Mouse (Mus musculus) right cerebral cortex, adult 2 months (tissue): ENCODE results near the gene Ppm1l.

Experiments
- DNase-seq, 2 experiments: peaks; one replicate each; pipeline ENCODE4 v3.0.0; 2021 to 2022; ENCODE audit warnings: low spot score in 2 of 2

Gene Ppm1l

GRCm38 (mm10) chr3:69316391-69317195 lies at the start of gene Ppm1l:
Ppm1l (plus strand) TSS chr3:69316861.
- DNase-seq = peak; percentile 89 to 91

GRCm38 (mm10) chr3:69271812-69272211 lies 44.8 kb upstream of the Ppm1l start:
- no peak for DNase-seq

GRCm38 (mm10) chr3:69274018-69274663 lies 42.5 kb upstream of the Ppm1l start:
- DNase-seq = peak in 1 of 2 experiments; percentile 10

GRCm38 (mm10) chr3:69274664-69275312 lies 41.9 kb upstream of the Ppm1l start:
- DNase-seq = peak; percentile 53 to 65

GRCm38 (mm10) chr3:69278648-69279047 lies 38.0 kb upstream of the Ppm1l start:
- no peak for DNase-seq

GRCm38 (mm10) chr3:69282406-69282805 lies 34.3 kb upstream of the Ppm1l start:
- DNase-seq = peak; percentile 26 to 29

GRCm38 (mm10) chr3:69283085-69283847 lies 33.4 kb upstream of the Ppm1l start:
- no peak for DNase-seq

GRCm38 (mm10) chr3:69289833-69290232 lies 26.8 kb upstream of the Ppm1l start:
- DNase-seq = peak; percentile 55 to 74

- DNase-seq = peak; percentile 31 to 52
Measured at GRCm38 (mm10) chr3:69290294-69290693, 26.4 kb upstream of the Ppm1l start.

- DNase-seq = no peak
Measured at GRCm38 (mm10) chr3:69290844-69291243, 25.8 kb upstream of the Ppm1l start.

- no peak for DNase-seq
Measured at GRCm38 (mm10) chr3:69292628-69293027, 24.0 kb upstream of the Ppm1l start.

- no peak for DNase-seq
Measured at GRCm38 (mm10) chr3:69296270-69296669, 20.4 kb upstream of the Ppm1l start.

- DNase-seq = no peak
Measured at GRCm38 (mm10) chr3:69300121-69300520, 16.5 kb upstream of the Ppm1l start.

- DNase-seq = no peak
Measured at GRCm38 (mm10) chr3:69315810-69316390, 761 bp upstream of the Ppm1l start.

GRCm38 (mm10) chr3:69317251-69318125 lies 827 bp downstream of the Ppm1l start:
- DNase-seq = peak; percentile 28 to 50

GRCm38 (mm10) chr3:69318131-69318951 lies 1.7 kb downstream of the Ppm1l start:
- no peak for DNase-seq

- DNase-seq = no peak
Measured at GRCm38 (mm10) chr3:69319061-69319720, 2.5 kb downstream of the Ppm1l start.

GRCm38 (mm10) chr3:69323982-69324381 lies 7.3 kb downstream of the Ppm1l start:
- DNase-seq = no peak

GRCm38 (mm10) chr3:69329910-69330309 lies 13.2 kb downstream of the Ppm1l start:
- DNase-seq = no peak
